Mouse (Mus musculus): Measurements from ENCODE around the gene Tmem254b.
"Not testable (repeated sequence)": the region's sequence is repeated elsewhere in the genome, so short reads cannot be mapped to it uniquely, and the experiment has no call there.

The Tmem254b gene

DNA sequence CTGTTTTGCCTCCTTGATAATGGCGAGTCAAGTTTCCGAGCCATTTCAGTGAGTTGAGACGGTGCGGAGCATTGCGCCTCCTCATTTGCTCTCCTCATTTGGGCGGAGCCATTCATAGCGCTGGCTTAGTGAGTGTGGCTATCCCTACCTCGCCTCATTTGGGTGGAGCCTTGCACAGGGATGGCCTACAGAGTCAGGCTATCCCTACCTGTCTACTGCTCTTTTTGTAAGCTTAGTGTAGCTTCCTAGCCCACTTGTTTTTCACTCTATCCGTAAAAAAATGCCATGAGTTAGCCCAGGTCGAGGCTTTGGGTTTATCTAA, at the start of gene Tmem254b:
Gene Tmem254b (minus strand): TSS at position 116 of the 322 bp plus-strand sequence.
- not testable (repeated sequence) for DNase-seq (ENCODE audit: low spot score in 2 of 2)

DNA sequence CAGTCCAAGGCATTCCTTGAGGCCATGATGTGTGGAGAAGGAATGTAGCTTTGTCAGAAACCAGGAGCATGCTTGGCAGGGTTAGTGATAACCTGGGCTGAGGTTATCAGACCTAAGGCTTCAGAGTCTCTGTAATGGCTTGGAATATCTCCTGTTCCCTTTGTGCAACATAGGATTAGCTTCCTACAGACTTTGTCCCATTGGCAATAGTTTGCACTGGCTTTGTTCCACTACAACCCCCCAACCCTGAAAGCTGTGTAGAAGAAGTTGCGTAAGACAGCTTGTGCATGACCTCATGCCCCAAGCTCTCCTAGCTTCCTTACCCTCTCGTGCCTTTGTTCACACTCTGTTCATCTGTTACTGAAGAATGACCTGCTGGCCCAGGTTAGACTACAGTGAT, 30.3 kb upstream of the Tmem254b start:
- DNase-seq (ENCODE audit: low spot score in 2 of 2): not testable (repeated sequence)

DNA sequence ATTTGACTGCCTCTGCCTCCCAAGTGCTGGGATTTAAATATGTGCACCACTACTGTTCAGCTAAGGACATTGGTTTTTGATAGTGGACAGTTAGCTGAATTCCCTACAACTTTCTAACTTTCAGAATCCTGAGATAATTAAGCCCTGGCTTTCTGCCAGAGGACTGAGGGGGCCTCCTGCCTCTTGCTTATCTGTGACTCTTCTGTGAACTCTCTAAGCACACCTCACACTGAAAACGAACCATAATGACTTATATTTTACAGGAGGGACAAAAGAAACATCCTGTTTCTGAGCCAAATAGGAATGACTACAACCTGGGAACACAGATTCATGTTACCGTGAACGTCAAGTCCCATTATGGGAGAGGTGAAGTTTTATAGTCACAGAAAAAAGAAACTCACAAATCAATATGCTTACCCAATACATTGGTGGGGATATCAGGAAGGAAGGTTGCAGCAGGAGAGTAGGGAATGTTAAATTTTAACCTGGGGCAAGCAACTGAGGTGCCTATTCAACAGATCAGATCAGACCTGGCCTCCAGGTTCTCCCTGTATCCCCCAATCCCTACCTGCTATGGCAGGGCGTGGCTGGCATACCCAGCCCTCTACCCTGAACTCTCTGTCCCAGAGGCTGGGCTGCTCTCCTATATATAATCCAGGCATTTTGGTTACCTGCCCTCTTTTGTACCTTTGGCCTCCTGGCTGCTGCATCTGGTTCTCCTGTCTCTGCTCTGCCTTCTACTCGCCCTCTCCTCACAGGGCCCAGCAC, 9.6 kb upstream of the Tmem254b start:
- DNase-seq (ENCODE audit: low spot score in 2 of 2): not testable (repeated sequence)

DNA sequence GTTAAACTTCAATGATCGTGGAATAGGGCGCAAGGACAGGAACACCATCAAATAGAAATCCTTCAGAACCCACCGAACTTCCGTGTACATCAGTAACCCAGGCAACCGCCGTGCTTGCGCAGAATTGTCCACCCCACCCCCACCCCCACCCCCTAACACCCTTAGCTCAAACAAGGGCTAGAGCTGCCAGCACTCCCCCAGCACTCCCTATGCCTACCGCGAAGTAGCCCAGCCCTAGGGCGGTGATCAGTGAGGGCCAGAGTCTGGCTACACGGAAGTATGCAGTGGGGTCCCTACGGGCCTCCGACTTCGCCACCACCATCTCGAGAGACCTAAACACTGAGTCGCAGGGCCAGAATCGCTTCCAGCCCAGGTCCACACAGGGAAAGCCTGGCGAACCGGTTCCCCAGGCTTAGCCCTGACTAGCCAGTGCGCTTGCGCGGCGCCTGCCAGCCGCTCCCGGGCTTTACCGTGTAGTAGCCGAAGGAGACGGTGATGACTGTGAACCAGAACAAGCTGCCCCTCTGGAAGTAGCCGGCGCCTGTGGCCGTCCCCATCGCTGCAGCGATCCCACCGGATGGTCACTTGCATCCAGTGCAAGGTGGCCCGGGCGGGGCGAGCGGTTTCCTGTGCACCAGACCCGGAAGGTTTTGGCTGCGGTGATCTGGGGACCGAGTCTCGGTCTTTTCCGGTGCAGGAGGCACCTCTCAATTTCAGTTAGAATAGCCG, 480 bp downstream of the Tmem254b start:
- DNase-seq (ENCODE audit: low spot score in 2 of 2): not testable (repeated sequence)

DNA sequence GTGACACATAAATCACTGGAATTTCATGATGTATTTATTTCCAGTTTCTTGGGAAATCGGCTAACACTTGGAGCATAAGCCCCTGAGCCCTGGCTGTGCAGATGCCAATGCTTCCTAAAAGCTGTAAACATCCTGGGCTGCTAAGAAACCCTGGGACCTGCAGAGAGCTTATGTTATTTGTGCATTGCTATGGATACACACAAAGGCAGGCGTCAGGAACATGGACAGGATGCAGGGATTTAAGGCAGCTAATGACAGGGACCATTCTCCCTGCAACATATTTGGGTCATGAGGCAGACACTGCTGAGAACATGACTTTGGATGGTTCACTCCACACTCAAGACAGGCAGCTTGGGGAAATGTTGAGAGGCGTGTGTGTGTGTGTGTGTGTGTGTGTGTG, 9.0 kb downstream of the Tmem254b start:
- not testable (repeated sequence) for DNase-seq (ENCODE audit: low spot score in 2 of 2)

DNA sequence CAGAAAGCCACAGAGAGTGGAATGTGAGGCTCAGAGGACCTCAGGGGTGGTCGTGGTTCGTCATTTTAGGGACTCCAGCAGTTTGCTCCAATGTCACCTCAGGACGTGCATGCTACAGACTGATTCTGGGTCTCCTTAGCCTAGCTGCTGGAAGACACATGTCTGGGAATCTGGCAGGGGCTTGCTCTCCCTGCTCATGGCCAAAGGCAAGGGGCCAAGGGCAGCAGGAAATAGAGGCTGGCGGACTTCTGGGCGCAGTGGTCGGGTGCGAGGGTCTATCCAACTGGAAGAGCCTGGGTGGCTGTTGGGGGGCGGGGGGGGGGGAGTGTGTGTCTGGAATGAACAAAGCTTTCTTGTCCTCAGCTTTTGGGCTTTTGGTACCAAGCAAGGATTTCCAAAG, 18.5 kb downstream of the Tmem254b start:
- DNase-seq (ENCODE audit: low spot score in 2 of 2): not testable (repeated sequence)

DNA sequence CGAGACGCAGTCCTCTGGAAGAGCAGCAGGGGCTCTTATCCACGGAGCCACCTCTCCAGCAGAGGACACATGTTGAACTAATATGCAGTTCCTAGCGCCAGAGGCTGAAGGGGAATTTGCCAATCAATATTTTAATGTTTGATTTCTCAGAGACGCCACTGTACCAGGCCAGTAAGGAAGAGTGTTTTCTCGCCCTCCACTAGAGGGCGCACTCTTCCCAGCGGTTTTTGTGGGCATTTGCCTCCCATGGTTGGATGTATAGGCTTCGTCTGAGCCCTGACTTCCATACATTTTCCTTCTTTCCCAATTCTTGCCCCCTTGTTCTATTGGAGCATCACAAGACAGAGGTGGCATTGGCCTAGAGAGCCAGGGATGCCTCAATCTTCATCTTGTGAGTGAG, 20.2 kb downstream of the Tmem254b start:
- not testable (repeated sequence) for DNase-seq (ENCODE audit: low spot score in 2 of 2)

DNA sequence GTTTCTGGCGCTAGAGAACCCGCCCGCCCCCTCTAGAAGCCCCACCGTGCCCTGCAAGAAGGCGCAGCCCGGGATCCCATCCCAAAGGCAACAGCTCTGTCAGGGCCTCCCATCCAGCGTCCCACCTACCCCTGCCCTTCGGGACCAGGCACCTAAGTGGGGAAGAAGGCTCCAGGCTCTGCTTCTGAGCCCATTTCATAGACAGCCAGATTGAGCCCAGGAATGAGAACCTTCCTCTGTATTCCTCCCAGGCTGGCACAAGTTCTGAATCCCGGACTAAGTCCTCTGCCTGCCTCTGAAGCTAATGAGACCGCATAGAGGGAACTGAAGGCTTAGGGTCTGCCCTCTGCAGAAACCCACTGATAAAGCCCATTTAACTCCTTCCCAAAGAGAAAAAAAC, 24.5 kb downstream of the Tmem254b start, which contains the start of gene Plac9b:
Gene Plac9b (minus strand): TSS at position 101 of the 400 bp plus-strand sequence.
- not testable (repeated sequence) for DNase-seq (ENCODE audit: low spot score in 2 of 2)

DNA sequence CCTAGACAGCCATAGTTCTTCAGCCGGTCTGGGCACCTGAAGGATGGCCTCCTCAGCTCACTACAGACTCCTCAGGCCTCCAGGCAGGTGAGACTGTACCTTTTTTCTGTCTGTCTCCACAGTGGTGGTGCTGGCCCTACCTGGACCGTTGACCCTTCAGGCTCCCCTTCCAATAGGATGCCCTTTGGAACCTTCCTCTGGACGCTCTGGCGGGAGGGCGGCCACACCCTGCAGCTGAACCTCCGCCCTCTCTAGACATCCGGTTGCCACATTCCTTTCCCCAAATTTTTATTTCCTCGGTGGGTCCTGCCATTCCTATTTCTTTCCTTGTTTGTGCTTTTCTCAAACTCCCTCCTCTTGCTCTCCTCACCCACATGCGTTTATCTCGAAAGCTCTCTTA, 25.2 kb downstream of the Tmem254b start:
- not testable (repeated sequence) for DNase-seq (ENCODE audit: low spot score in 2 of 2)

DNA sequence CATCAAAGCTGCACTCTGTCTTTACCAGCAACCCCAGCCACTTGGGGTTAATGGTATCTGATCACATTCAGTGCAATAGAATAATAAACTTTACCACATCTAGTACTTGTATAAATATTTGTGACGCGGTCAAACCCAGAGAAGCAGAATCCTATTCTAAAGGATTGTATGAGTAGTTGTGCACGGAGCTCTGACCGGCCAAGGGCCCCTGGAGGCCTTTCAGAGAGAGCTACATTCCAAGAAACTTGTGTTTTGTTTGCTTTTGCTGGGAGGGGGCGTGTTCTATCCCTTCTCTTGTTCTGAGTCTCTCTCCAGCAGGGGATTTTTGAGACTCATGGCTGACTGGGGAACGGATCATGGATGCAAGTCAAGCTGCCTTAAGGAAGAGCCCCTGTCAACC, 31.8 kb downstream of the Tmem254b start:
- not testable (repeated sequence) for DNase-seq (ENCODE audit: low spot score in 2 of 2)

DNA sequence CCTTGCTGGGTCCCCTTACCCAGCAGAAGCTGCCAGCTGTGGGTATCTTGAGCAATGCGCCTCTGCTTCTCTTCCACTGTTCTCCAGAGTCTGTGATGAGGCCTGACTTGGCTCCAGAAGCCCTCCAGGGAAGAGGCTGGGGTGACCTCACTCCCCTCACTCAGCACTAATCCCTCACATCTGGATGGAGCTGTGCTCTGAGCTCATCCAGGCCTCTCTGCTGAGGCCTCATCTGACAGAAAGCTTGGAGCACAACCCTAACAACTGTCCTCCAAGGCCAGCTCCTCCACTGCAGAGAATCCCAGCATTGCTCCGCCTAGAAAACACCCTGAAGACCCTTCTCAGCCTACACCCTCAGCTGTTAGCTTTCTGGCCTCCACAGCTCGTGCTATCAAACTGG, 32.9 kb downstream of the Tmem254b start:
- DNase-seq (ENCODE audit: low spot score in 2 of 2): not testable (repeated sequence)

DNA sequence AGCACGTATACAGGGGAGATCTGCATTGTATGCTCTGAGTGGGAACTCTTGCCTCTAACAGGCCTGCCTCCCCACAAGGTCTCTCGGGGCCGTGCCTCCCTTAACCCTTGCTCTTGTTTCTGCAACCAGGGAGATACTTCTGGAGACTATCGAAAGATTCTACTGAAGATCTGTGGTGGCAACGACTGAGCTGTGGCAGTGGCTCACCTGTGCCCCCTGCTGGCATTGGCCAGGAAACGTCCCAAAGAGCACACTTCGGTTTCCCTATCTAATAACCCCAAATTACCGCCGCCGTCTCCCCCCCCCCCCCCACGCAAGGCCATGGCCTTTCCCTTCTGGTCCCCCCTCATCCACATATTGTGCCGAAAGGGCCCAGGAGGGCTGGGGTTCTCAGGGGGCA, 41.6 kb downstream of the Tmem254b start:
- not testable (repeated sequence) for DNase-seq (ENCODE audit: low spot score in 2 of 2)

DNA sequence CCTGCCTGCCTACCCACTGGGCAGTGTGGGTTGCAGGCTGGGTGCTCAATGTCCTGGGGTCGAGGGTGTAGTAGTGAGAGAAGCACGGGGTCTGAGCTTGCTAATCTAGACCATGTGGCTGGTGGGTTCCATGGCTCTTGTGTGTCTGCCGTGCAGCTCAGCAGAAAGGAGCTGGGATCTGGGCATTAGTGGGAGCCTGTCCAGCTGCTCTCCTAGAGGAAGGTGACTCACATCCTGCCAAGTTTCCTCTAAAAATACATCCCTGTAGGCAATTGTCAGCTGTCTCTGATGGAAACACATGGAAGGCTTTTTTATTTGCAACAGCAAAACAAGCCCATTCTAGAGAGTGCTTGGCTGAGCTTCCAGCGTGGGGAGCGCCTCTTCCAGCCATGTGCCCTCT, 44.4 kb downstream of the Tmem254b start:
- DNase-seq (ENCODE audit: low spot score in 2 of 2): not testable (repeated sequence)

DNA sequence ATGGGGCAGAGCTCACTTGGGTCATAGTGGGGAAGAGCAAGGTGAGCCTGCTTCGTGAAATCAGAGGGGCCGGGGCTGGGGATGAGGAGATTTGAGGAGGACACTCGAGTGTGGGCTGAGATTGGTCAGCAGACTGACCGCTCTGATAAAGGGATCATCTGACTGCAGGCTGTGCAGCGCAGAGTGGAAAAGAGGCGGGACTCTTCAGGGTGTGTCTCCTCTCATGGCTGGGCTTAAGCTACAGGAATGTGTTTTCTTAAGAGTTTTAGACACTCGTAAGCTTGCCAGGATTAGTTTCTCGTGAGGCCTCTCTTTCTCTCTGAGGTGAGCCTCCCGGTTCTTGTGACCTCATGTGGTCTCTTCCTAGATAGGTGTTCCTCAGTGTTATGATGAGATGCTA, 45.7 kb downstream of the Tmem254b start:
- not testable (repeated sequence) for DNase-seq (ENCODE audit: low spot score in 2 of 2)

DNA sequence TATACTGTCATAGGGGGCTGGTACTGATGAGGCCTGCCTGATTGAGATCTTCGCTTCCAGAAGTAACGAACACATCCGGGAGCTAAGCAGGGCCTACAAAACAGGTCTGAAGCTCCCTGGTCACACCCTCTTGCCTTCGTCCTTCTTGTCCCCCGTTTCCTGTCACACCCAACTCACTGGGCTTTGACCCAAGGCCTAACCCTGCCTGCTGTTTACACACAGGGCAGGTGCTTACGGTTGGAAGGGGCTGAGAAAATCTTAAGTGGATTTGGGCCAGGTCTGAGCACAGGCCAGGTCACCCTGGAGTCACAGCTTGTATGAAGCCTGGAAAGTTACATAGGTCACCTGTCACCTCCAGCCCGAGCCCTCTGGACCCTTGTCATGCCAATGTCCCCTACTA, 50.8 kb downstream of the Tmem254b start:
- DNase-seq (ENCODE audit: low spot score in 2 of 2): not testable (repeated sequence)
